Mouse (Mus musculus): Measurements from ENCODE around the gene Mrpl51. TPM values are rescaled to one million over a fixed set of nuclear protein-coding genes. Genes with fewer than 3 reads are reported as not detected.

The Mrpl51 gene
- polyA plus RNA-seq, 1 experiment from 2014 or later: 211 TPM

DNA sequence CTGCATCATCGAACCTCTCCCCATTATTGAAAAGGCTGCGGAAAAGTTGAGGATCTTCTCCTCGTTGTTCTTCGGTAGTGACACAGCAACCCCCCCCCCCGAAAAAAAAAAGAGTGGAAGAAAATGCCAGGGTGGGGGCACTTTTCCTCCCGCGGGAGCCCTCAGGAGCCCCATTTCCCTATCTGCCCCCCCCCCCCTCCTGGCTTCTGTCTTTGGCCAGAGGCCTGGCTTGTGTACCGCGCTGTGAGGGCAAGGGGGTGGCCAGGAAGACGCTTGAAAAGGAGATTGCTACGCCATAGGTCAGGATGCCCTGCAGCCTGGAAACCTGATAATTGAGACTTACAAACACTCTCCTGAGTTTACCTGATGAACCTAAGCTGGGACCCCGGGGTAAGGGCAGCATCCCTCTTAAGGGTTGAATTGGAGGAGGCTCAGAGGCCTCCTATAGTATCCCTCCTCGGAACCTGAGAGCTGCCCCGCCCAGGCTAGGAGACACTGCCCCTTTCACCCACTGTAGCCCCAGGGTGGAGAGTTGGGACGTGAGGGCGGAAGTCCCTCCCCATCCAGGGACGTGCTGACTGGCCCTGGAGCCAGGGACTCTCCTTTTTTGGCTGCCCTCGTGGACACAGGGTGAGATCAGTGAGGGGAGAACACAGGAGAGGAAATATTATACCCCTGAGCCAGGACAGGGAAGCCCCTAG is 25.4 kb upstream of the Mrpl51 start, which contains the start of gene Gapdh:
TSS of gene Gapdh (minus strand) at position 417 of the 701 bp plus-strand sequence.
- peak; percentile 86 for DNase-seq (ENCODE audit: low spot score)
- Histone ChIP-seq H3K27me3 (ENCODE audit: control insufficient read depth, insufficient read depth, low read length) (no peaks in the 10 kb centered on the region), H3K9me3 (ENCODE audit: control insufficient read depth, low read length) (no peaks in the 10 kb centered on the region), H3K36me3 (ENCODE audit: control insufficient read depth, insufficient read depth, low read length) (peaks cover 8% of the 10 kb centered on the region), H3K4me1 (replicated peaks; ENCODE audit: control insufficient read depth, insufficient read depth) (peaks cover 10% of the 10 kb centered on the region), H3K27ac (replicated peaks) (peak within 1 kb of the TSS; percentile 97), H3K4me2 (replicated peaks; ENCODE audit: low read depth) (peak within 1 kb of the TSS; percentile 86), H3K4me3 (ENCODE audit: low read depth, low read length) (peak within 1 kb of the TSS; percentile 84), H3K9ac (ENCODE audit: low read length) (peak within 1 kb of the TSS; percentile 84)
- ATAC-seq (ENCODE audit: low FRiP score, low TSS enrichment): peak; percentile 71
- 1% methylated on average over 18 of the region's 18 CpGs for WGBS
- TF ChIP-seq CTCF (IDR thresholded peaks at IDR 0.05; ENCODE audit: low read depth) (no peak), EP300 (optimal IDR thresholded peaks at IDR 0.05) (no peak)

DNA sequence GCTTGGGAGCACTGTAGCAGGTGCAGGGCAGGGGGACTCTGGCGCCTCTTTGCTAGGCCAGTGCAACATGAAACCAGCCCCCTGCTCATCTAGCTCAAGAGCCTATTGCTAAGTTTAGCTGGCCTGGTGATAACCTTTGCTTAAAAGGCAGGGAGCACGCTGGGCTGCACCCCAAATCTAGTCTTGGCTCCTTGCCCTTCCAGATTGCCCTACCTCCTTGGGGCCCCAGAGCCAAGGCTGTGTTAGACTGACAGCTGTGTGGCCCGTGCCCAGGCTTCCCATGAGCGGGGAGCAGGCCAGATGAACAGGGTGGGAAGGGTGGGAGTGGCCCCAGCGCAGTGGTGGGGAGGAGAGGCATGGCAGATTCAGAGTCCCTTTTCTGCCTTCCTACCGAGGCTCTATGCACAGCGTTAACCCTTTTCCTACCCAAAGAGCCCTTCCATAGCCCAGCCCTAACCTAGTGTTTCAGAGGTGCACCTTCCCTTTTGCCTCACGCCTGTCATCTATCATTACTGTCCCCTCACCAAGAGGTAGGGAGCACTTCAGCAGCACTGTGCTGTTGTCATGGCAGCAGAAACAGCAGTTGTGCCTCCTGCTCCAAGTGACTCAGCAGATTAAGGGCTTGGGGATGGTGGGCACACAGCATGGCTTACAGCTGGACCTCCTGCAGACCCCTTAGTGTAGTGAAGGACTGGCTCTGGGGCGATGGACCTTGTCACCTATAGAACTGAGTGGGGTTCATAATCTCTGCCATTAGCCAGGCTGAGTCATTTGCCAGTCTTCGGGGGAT is 24.5 kb upstream of the Mrpl51 start:
- H3K4me3 ChIP-seq (ENCODE audit: low read depth, low read length): peak overlapping the region; percentile 84
- peak overlapping the region; percentile 97 for H3K27ac ChIP-seq (replicated peaks)
- H3K27me3 ChIP-seq (ENCODE audit: control insufficient read depth, insufficient read depth, low read length): no peaks in the 10 kb centered on the region
- DNase-seq (ENCODE audit: low spot score): peak; percentile 80
- H3K9ac ChIP-seq (ENCODE audit: low read length): peak overlapping the region; percentile 66
- 18% methylated on average over 10 of the region's 10 CpGs for WGBS
- peak overlapping the region; percentile 86 for H3K4me2 ChIP-seq (replicated peaks; ENCODE audit: low read depth)
- no peak for TF ChIP-seq EP300 (optimal IDR thresholded peaks at IDR 0.05)
- TF ChIP-seq CTCF (IDR thresholded peaks at IDR 0.05; ENCODE audit: low read depth): no peak
- no peaks in the 10 kb centered on the region for H3K9me3 ChIP-seq (ENCODE audit: control insufficient read depth, low read length)
- ATAC-seq (ENCODE audit: low FRiP score, low TSS enrichment): peak; percentile 47
- H3K4me1 ChIP-seq (replicated peaks; ENCODE audit: control insufficient read depth, insufficient read depth): peaks cover 10% of the 10 kb centered on the region
- peaks cover 11% of the 10 kb centered on the region for H3K36me3 ChIP-seq (ENCODE audit: control insufficient read depth, insufficient read depth, low read length)

DNA sequence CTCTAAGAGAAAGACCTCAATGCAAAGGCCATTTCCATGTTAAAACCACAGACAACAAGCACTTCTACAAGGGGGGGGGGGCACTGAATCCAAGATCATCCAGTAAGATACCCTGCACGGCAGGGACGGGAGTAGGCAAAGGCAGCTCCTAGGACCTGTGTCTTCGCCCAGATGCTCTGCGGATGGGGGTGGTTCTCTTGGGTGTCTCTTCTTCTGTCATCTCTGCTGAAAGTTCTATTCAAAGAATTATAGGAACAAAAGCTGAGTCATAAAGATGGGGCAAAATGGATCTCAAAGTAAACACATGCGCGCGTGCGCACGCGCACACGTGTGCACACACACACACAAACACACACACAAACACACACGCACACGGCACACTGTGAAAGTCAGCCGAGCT is 23.5 kb upstream of the Mrpl51 start:
- peaks cover 16% of the 10 kb centered on the region for H3K36me3 ChIP-seq (ENCODE audit: control insufficient read depth, insufficient read depth, low read length)
- H3K27ac ChIP-seq (replicated peaks): no peak overlapping the region; the same call in 1 of the 2 replicates
- WGBS: 86% methylated on average over 14 of the region's 14 CpGs
- peaks cover 10% of the 10 kb centered on the region for H3K4me1 ChIP-seq (replicated peaks; ENCODE audit: control insufficient read depth, insufficient read depth)
- H3K9ac ChIP-seq (ENCODE audit: low read length): no peak overlapping the region
- H3K4me3 ChIP-seq (ENCODE audit: low read depth, low read length): no peak overlapping the region
- H3K4me2 ChIP-seq (replicated peaks; ENCODE audit: low read depth): no peak overlapping the region
- no peaks in the 10 kb centered on the region for H3K9me3 ChIP-seq (ENCODE audit: control insufficient read depth, low read length)
- no peak for DNase-seq (ENCODE audit: low spot score)
- no peaks in the 10 kb centered on the region for H3K27me3 ChIP-seq (ENCODE audit: control insufficient read depth, insufficient read depth, low read length)
- ATAC-seq (ENCODE audit: low FRiP score, low TSS enrichment): no peak
- TF ChIP-seq CTCF (IDR thresholded peaks at IDR 0.05; ENCODE audit: low read depth) (no peak), EP300 (optimal IDR thresholded peaks at IDR 0.05) (no peak)

DNA sequence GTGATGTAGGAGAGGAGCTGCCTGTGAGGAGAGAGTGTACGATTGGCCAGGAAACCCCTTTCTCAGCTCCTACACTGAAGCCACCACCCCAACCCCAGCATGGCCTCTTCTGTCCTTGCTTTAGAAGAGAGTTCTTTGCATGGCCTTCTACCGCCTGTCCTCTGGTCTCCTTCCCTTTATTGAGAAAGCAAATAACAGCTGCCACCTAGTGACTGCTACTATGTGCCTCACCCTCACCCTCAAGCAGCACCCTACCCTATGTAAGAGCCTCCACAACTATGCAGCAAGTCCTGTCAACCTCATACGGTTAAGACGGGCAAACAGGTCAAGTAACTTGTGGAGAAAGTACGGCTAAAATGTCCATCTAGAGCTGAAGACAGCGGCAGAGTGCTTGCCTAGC is 21.4 kb upstream of the Mrpl51 start:
- no peak overlapping the region for H3K9ac ChIP-seq (ENCODE audit: low read length)
- no peak for ATAC-seq (ENCODE audit: low FRiP score, low TSS enrichment)
- H3K36me3 ChIP-seq (ENCODE audit: control insufficient read depth, insufficient read depth, low read length): peaks cover 23% of the 10 kb centered on the region
- H3K27me3 ChIP-seq (ENCODE audit: control insufficient read depth, insufficient read depth, low read length): no peaks in the 10 kb centered on the region
- TF ChIP-seq EP300 (optimal IDR thresholded peaks at IDR 0.05): no peak
- TF ChIP-seq CTCF (IDR thresholded peaks at IDR 0.05; ENCODE audit: low read depth): peak; percentile 61
- WGBS: 64% methylated on average over 6 of the region's 6 CpGs
- DNase-seq (ENCODE audit: low spot score): no peak
- H3K9me3 ChIP-seq (ENCODE audit: control insufficient read depth, low read length): no peaks in the 10 kb centered on the region
- no peak overlapping the region for H3K4me3 ChIP-seq (ENCODE audit: low read depth, low read length)
- no peak overlapping the region for H3K27ac ChIP-seq (replicated peaks)
- peaks cover 5% of the 10 kb centered on the region for H3K4me1 ChIP-seq (replicated peaks; ENCODE audit: control insufficient read depth, insufficient read depth)
- H3K4me2 ChIP-seq (replicated peaks; ENCODE audit: low read depth): no peak overlapping the region

DNA sequence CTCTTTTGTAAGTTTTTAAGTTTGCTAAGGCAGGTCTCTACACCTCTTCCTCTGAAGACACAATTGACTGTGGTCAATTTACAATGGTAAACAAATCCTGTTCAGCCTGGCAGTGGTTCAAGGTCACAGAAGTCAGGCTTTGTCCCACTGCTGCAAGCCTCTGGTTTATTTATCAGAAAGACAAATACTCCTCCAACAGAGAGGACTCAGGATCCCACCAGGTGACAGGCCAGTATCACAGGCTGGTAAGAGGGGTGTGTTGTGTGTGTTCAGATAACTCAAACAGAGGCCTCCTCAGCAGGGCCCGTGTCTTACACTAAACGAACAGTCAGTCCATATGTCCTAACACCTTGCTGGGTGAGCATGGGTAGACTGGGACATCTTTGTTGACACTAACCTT is 19.1 kb upstream of the Mrpl51 start:
- Histone ChIP-seq H3K4me3 (ENCODE audit: low read depth, low read length) (no peak overlapping the region), H3K4me2 (replicated peaks; ENCODE audit: low read depth) (no peak overlapping the region), H3K4me1 (replicated peaks; ENCODE audit: control insufficient read depth, insufficient read depth) (no peaks in the 10 kb centered on the region), H3K9ac (ENCODE audit: low read length) (no peak overlapping the region), H3K9me3 (ENCODE audit: control insufficient read depth, low read length) (no peaks in the 10 kb centered on the region), H3K27me3 (ENCODE audit: control insufficient read depth, insufficient read depth, low read length) (no peaks in the 10 kb centered on the region), H3K27ac (replicated peaks) (no peak overlapping the region), H3K36me3 (ENCODE audit: control insufficient read depth, insufficient read depth, low read length) (peaks cover 28% of the 10 kb centered on the region)
- 58% methylated on average over 2 of the region's 2 CpGs for WGBS
- no peak for ATAC-seq (ENCODE audit: low FRiP score, low TSS enrichment)
- no peak for DNase-seq (ENCODE audit: low spot score)
- TF ChIP-seq EP300 (optimal IDR thresholded peaks at IDR 0.05) (no peak), CTCF (IDR thresholded peaks at IDR 0.05; ENCODE audit: low read depth) (no peak)

DNA sequence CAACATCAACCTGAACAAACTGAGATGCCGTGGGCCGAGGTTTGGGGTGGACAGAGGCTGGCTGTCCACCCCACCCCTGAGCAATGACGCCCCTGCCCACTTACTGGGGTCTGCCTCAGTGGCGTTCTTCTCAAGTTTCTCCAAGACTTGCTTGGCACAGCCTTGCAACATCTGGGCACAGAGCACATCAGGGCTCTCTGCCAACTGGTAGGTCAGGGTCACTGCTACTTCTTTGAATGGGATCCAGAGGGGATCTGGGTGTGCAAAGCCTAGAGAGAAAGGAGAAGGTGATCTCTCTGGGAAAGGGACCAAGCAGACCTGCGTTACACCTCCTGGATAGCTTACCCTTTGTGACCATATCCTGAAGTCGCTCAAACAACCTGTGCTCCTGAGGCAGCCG is 18.3 kb upstream of the Mrpl51 start:
- ATAC-seq (ENCODE audit: low FRiP score, low TSS enrichment) (no peak), DNase-seq (ENCODE audit: low spot score) (no peak)
- H3K36me3 ChIP-seq (ENCODE audit: control insufficient read depth, insufficient read depth, low read length): peaks cover 35% of the 10 kb centered on the region
- H3K9ac ChIP-seq (ENCODE audit: low read length): no peak overlapping the region
- WGBS: 90% methylated on average over 7 of the region's 7 CpGs
- TF ChIP-seq CTCF (IDR thresholded peaks at IDR 0.05; ENCODE audit: low read depth): no peak
- TF ChIP-seq EP300 (optimal IDR thresholded peaks at IDR 0.05): no peak
- no peak overlapping the region for H3K27ac ChIP-seq (replicated peaks)
- H3K9me3 ChIP-seq (ENCODE audit: control insufficient read depth, low read length): no peaks in the 10 kb centered on the region
- H3K27me3 ChIP-seq (ENCODE audit: control insufficient read depth, insufficient read depth, low read length): no peaks in the 10 kb centered on the region
- H3K4me1 ChIP-seq (replicated peaks; ENCODE audit: control insufficient read depth, insufficient read depth): no peaks in the 10 kb centered on the region
- no peak overlapping the region for H3K4me3 ChIP-seq (ENCODE audit: low read depth, low read length)
- H3K4me2 ChIP-seq (replicated peaks; ENCODE audit: low read depth): no peak overlapping the region

Measured in stomach, postnatal 0 days (tissue).